Mouse (Mus musculus) lung, adult 2 months (tissue): ENCODE measurements around the gene Zdhhc14. TPM values are rescaled to one million over a fixed set of nuclear protein-coding genes. Genes with fewer than 3 reads are reported as not detected.

Experiments used
- DNase-seq: peaks from one replicate; pipeline ENCODE4 v3.0.0; 2022
- H3K4me1 ChIP-seq: fragments of 200-500 bp; 2 replicates; pipeline ENCODE4 v1.6.1; 2011; ENCODE audit warnings: low read length; ENCODE audit not compliant: control insufficient read depth, insufficient read depth
- H3K4me3 ChIP-seq: fragments of 200-500 bp; replicated peaks from 2 replicates; pipeline ENCODE3; 2011; ENCODE audit warnings: low read depth, mild to moderate bottlenecking, control low read depth, low read length; ENCODE audit errors: extremely low read depth
- CTCF ChIP-seq: fragments of 200-500 bp; IDR thresholded peaks from 2 replicates; pipeline ENCODE4 v1.5.1; 2011; ENCODE audit warnings: mild to moderate bottlenecking, low read length, control low read depth; ENCODE audit not compliant: insufficient read depth
- POLR2A ChIP-seq: fragments of 200-500 bp; IDR thresholded peaks from 2 replicates; pipeline ENCODE4 v1.6.1; 2011; ENCODE audit warnings: low read depth, mild to moderate bottlenecking, control low read depth, low read length, borderline replicate concordance; ENCODE audit errors: extremely low read depth
- WGBS: fragments of 180-500 bp; shearing (Covaris S2); methylation state at CpG from one replicate; pipeline ENCODE4 v1.1.7; 2018; 5-methylcytosine and 5-hydroxymethylcytosine counted together
- polyA plus RNA-seq: library from polyadenylated mRNA; depleted of rRNA; stranded (reverse); fragments of >200 nt; gene quantifications from 2 replicates; pipeline ENCODE4 v1.2.3, GENCODE M21; 2012

Gene Zdhhc14
- polyA plus RNA-seq, 1 experiment: 5.8 TPM

GRCm38 (mm10) chr17:5642918-5643721 is 150.8 kb downstream of the Zdhhc14 start:
- 59% methylated on average over 15 of the region's 15 CpGs for WGBS
- no peak for TF ChIP-seq POLR2A
- no peak for TF ChIP-seq CTCF
- Histone ChIP-seq H3K4me1 (no peaks in the 10 kb centered on the region), H3K4me3 (no peak overlapping the region)
- DNase-seq: peak; percentile 13

- WGBS: 86% methylated on average over 4 of the region's 4 CpGs
- no peak for TF ChIP-seq POLR2A
- no peak for TF ChIP-seq CTCF
- Histone ChIP-seq H3K4me1 (no peaks in the 10 kb centered on the region), H3K4me3 (no peak overlapping the region)
- DNase-seq: no peak
Observed at GRCm38 (mm10) chr17:5650124-5650523, 157.8 kb downstream of the Zdhhc14 start.

GRCm38 (mm10) chr17:5650642-5651041 is 158.3 kb downstream of the Zdhhc14 start:
- DNase-seq: no peak
- no peak overlapping the region for H3K4me3 ChIP-seq
- WGBS: 76% methylated on average over 4 of the region's 4 CpGs
- H3K4me1 ChIP-seq: no peaks in the 10 kb centered on the region
- TF ChIP-seq POLR2A (no peak), CTCF (no peak)

- no peak for DNase-seq
Observed at GRCm38 (mm10) chr17:5651551-5651950, 159.2 kb downstream of the Zdhhc14 start.

GRCm38 (mm10) chr17:5653981-5654380 is 161.6 kb downstream of the Zdhhc14 start:
- Histone ChIP-seq H3K4me1 (no peaks in the 10 kb centered on the region), H3K4me3 (no peak overlapping the region)
- DNase-seq: no peak
- 74% methylated on average over 9 of the region's 9 CpGs for WGBS
- no peak for TF ChIP-seq POLR2A
- TF ChIP-seq CTCF: no peak

More at GRCm38 (mm10) chr17:5651551-5651950, 159.2 kb downstream of the Zdhhc14 start:
- TF ChIP-seq CTCF: no peak
- TF ChIP-seq POLR2A: no peak
- 76% methylated on average over 4 of the region's 4 CpGs for WGBS
- Histone ChIP-seq H3K4me3 (no peak overlapping the region), H3K4me1 (no peaks in the 10 kb centered on the region)

- 91% methylated on average over 4 of the region's 4 CpGs for WGBS
- no peak for DNase-seq
- Histone ChIP-seq H3K4me3 (no peak overlapping the region), H3K4me1 (no peaks in the 10 kb centered on the region)
- TF ChIP-seq CTCF (no peak), POLR2A (no peak)
Observed at GRCm38 (mm10) chr17:5655536-5655935, 163.2 kb downstream of the Zdhhc14 start.

GRCm38 (mm10) chr17:5660317-5661080 is 168.1 kb downstream of the Zdhhc14 start:
- Histone ChIP-seq H3K4me3 (no peak overlapping the region), H3K4me1 (no peaks in the 10 kb centered on the region)
- TF ChIP-seq CTCF (no peak), POLR2A (no peak)
- 72% methylated on average over 8 of the region's 8 CpGs for WGBS
- DNase-seq: no peak

GRCm38 (mm10) chr17:5666652-5667051 is 174.3 kb downstream of the Zdhhc14 start:
- TF ChIP-seq POLR2A: no peak
- TF ChIP-seq CTCF: no peak
- WGBS: 77% methylated on average over 8 of the region's 8 CpGs
- no peaks in the 10 kb centered on the region for H3K4me1 ChIP-seq
- DNase-seq: no peak
- no peak overlapping the region for H3K4me3 ChIP-seq

GRCm38 (mm10) chr17:5668456-5668855 is 176.1 kb downstream of the Zdhhc14 start:
- 37% methylated on average over 3 of the region's 3 CpGs for WGBS
- Histone ChIP-seq H3K4me3 (no peak overlapping the region), H3K4me1 (no peaks in the 10 kb centered on the region)
- DNase-seq: no peak
- TF ChIP-seq POLR2A (no peak), CTCF (no peak)

- no peak for DNase-seq
- TF ChIP-seq POLR2A (no peak), CTCF (no peak)
- no peak overlapping the region for H3K4me3 ChIP-seq
- H3K4me1 ChIP-seq: no peaks in the 10 kb centered on the region
- WGBS: 64% methylated on average over 7 of the region's 7 CpGs
Observed at GRCm38 (mm10) chr17:5668981-5669380, 176.6 kb downstream of the Zdhhc14 start.
